Mouse (Mus musculus) spleen, postnatal 4 days (tissue): Measurements from ENCODE around the gene Hand1.
"Not testable (repeated sequence)": the region's sequence is repeated elsewhere in the genome, so short reads cannot be mapped to it uniquely, and the experiment has no call there.

Source experiments
- DNase-seq, 2 experiments: peaks; one replicate each; pipeline ENCODE4 v3.0.0; 2022; ENCODE audit warnings: low spot score in 2 of 2

The Hand1 gene

GRCm38 (mm10) chr11:57832552-57833201 is at the start of gene Hand1:
Gene Hand1 (minus strand): TSS chr11:57832818.
- no peak for DNase-seq

GRCm38 (mm10) chr11:57876157-57876556 is 43.5 kb upstream of the Hand1 start:
- DNase-seq: no peak

GRCm38 (mm10) chr11:57873014-57873413 is 40.4 kb upstream of the Hand1 start:
- peak in 1 of 2 experiments; percentile 21 for DNase-seq

GRCm38 (mm10) chr11:57868753-57869460 is 36.3 kb upstream of the Hand1 start:
- DNase-seq: peak; percentile 50 to 71

- DNase-seq: no peak
These were observed 33.8 kb upstream of the Hand1 start for GRCm38 (mm10) chr11:57866466-57866865.

GRCm38 (mm10) chr11:57864577-57864976 is 32.0 kb upstream of the Hand1 start:
- no peak for DNase-seq

- no peak for DNase-seq
These were observed 29.5 kb upstream of the Hand1 start for GRCm38 (mm10) chr11:57862088-57862487.

GRCm38 (mm10) chr11:57857709-57858108 is 25.1 kb upstream of the Hand1 start:
- DNase-seq: no peak

GRCm38 (mm10) chr11:57853571-57853970 is 21.0 kb upstream of the Hand1 start:
- no peak for DNase-seq

GRCm38 (mm10) chr11:57850931-57851330 is 18.3 kb upstream of the Hand1 start:
- no peak for DNase-seq

GRCm38 (mm10) chr11:57850298-57850697 is 17.7 kb upstream of the Hand1 start:
- DNase-seq: no peak

GRCm38 (mm10) chr11:57847396-57847795 is 14.8 kb upstream of the Hand1 start:
- no peak for DNase-seq

- DNase-seq: not testable (repeated sequence)
These were observed 14.1 kb upstream of the Hand1 start for GRCm38 (mm10) chr11:57846421-57847363.

GRCm38 (mm10) chr11:57841391-57841790 is 8.8 kb upstream of the Hand1 start:
- DNase-seq: no peak

GRCm38 (mm10) chr11:57840986-57841385 is 8.4 kb upstream of the Hand1 start:
- no peak for DNase-seq

- no peak for DNase-seq
These were observed 5.5 kb upstream of the Hand1 start for GRCm38 (mm10) chr11:57837861-57838680.

- DNase-seq: no peak
These were observed 4.5 kb upstream of the Hand1 start for GRCm38 (mm10) chr11:57836872-57837680.

GRCm38 (mm10) chr11:57836401-57836800 is 3.8 kb upstream of the Hand1 start:
- DNase-seq: no peak

GRCm38 (mm10) chr11:57835931-57836330 is 3.3 kb upstream of the Hand1 start:
- no peak for DNase-seq

GRCm38 (mm10) chr11:57835331-57835730 is 2.7 kb upstream of the Hand1 start:
- DNase-seq: no peak
